Mouse (Mus musculus) spleen, adult 2 months (tissue): Measurements from ENCODE around the gene Necab3.

Experiments
- CTCF ChIP-seq: fragments of 200-500 bp; IDR thresholded peaks from 2 replicates; pipeline ENCODE4 v1.5.1; 2011; ENCODE audit warnings: mild to moderate bottlenecking, inconsistent platforms; ENCODE audit not compliant: insufficient read depth, insufficient read length, insufficient replicate concordance; ENCODE audit errors: extremely low read depth
- POLR2A ChIP-seq: fragments of 200-500 bp; IDR thresholded peaks from 2 replicates; pipeline ENCODE4 v1.6.1; 2011; ENCODE audit warnings: low read depth, low read length, inconsistent platforms

DNA sequence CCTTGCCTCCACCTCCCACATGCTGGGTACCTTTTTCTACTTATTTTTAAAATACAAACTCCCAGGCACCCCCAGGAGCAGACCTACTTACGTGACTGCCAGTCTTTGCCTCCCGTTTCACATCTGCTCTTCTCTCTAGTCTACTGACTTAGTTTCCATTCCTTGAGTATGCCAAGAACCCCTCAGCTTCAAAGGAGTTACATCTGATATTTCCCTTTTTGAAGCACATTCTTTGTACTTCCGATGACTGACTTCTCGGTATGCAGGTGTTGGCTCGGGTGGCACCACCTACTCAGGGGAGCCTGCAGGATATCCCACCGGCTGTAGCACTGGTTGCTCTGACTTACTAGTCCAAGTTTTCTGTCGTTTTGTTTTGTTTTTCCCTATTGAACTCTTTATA is 45.5 kb upstream of the Necab3 start:
- TF ChIP-seq CTCF (no peak), POLR2A (no peak)
